Mouse (Mus musculus): ENCODE measurements at regions not wholly inside any gene's neighbourhood (a gene's known extent, or its start where the extent isn't known, plus 50 kb on each side); places are given as distances from the start of the nearest gene placed in this dataset.

DNA sequence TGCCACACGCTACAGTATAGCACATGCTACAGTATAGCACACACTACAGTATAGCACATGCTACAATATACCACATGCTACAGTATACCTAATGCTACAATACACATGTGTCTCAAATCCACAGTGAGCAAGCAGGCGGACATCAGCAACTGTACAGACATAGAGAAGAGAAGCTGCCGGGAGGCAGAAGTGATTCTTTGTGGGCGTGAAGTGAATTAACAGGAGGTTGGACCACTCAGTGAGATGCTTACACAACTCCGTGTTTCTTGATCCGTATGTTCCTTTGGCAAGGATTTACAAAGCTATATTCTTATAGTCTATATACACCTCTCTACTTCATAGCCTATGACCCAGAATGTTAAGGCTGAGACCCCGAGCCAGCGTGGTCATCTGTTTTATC is 128.5 kb upstream of the Rxylt1 start:
- TF ChIP-seq CTCF (conservative IDR thresholded peaks at IDR 0.05 in 1 of 2, IDR thresholded peaks at IDR 0.05 in 1 of 2; ENCODE audit: low read depth in 2 of 2, low read length in 2 of 2) (no peak), POLR2A (IDR thresholded peaks at IDR 0.05; ENCODE audit: low read depth, low read length) (no peak), MAFK (IDR thresholded peaks at IDR 0.05; ENCODE audit: insufficient replicate concordance, low read length) (no peak), CHD2 (IDR thresholded peaks at IDR 0.05; ENCODE audit: low read length) (no peak), USF2 (conservative IDR thresholded peaks at IDR 0.05; ENCODE audit: low read depth, low read length) (no peak), BHLHE40 (IDR thresholded peaks at IDR 0.05; ENCODE audit: low read depth, low read length) (no peak), EP300 (IDR thresholded peaks at IDR 0.05; ENCODE audit: low read length) (no peak), POLR2AphosphoS2 (IDR thresholded peaks at IDR 0.05; ENCODE audit: low read depth, low read length) (no peak), RCOR1 (conservative IDR thresholded peaks at IDR 0.05; ENCODE audit: low read depth, low read length) (no peak)
